Mouse (Mus musculus) fibroblast of lung, adult 2 months (primary cell): ENCODE results near the gene a.
A peak's percentile ranks its signal among the peaks of the same experiment; 100 is the strongest.

Source experiments
- DNase-seq: peaks from one replicate; pipeline ENCODE4 v3.0.0-alpha.2; 2011; ENCODE audit warnings: low read depth

a gene

GRCm38 (mm10) chr2:154782856-154783650 is 8.1 kb upstream of the a start:
- no peak for DNase-seq

GRCm38 (mm10) chr2:154785284-154785683 is 5.9 kb upstream of the a start:
- DNase-seq: no peak

- DNase-seq: no peak
These were observed 5.0 kb upstream of the a start for GRCm38 (mm10) chr2:154786187-154786586.

- no peak for DNase-seq
These were observed 4.4 kb upstream of the a start for GRCm38 (mm10) chr2:154786776-154787175.

- no peak for DNase-seq
These were observed 1.8 kb upstream of the a start for GRCm38 (mm10) chr2:154789381-154789780.

GRCm38 (mm10) chr2:154789977-154790655 is 1.1 kb upstream of the a start:
- DNase-seq: no peak

- no peak for DNase-seq
These were observed 750 bp downstream of the a start for GRCm38 (mm10) chr2:154791661-154792642.

- DNase-seq: peak; percentile 46
These were observed 12.2 kb downstream of the a start for GRCm38 (mm10) chr2:154803372-154803771.

GRCm38 (mm10) chr2:154803845-154804244 is 12.6 kb downstream of the a start:
- no peak for DNase-seq

GRCm38 (mm10) chr2:154807689-154808088 is 16.5 kb downstream of the a start:
- no peak for DNase-seq

- no peak for DNase-seq
These were observed 18.0 kb downstream of the a start for GRCm38 (mm10) chr2:154809107-154809762.

- no peak for DNase-seq
These were observed 19.6 kb downstream of the a start for GRCm38 (mm10) chr2:154810821-154811220.

GRCm38 (mm10) chr2:154813426-154813825 is 22.2 kb downstream of the a start:
- DNase-seq: no peak

GRCm38 (mm10) chr2:154817089-154817488 is 25.9 kb downstream of the a start:
- DNase-seq: no peak

GRCm38 (mm10) chr2:154817788-154818187 is 26.6 kb downstream of the a start:
- peak; percentile 11 for DNase-seq

GRCm38 (mm10) chr2:154818599-154818998 is 27.4 kb downstream of the a start:
- DNase-seq: no peak

GRCm38 (mm10) chr2:154820346-154820745 is 29.1 kb downstream of the a start:
- DNase-seq: no peak

- no peak for DNase-seq
These were observed 34.9 kb downstream of the a start for GRCm38 (mm10) chr2:154826054-154826538.

- no peak for DNase-seq
These were observed 36.3 kb downstream of the a start for GRCm38 (mm10) chr2:154827521-154827920.

GRCm38 (mm10) chr2:154832471-154832870 is 41.3 kb downstream of the a start:
- no peak for DNase-seq

- no peak for DNase-seq
These were observed 43.1 kb downstream of the a start for GRCm38 (mm10) chr2:154834149-154834865.
